Mouse (Mus musculus) liver, adult 2 months (tissue): ENCODE data around the gene Fam102b.

Source experiments
- CTCF ChIP-seq: fragments of 200-500 bp; IDR thresholded peaks from 2 replicates; pipeline ENCODE4 v1.5.1; 2011; ENCODE audit warnings: low read depth, low read length, control low read depth
- POLR2A ChIP-seq: fragments of 200-500 bp; IDR thresholded peaks from 2 replicates; pipeline ENCODE4 v1.6.1; 2011; ENCODE audit warnings: low read length, control low read depth; ENCODE audit not compliant: insufficient read depth; ENCODE audit errors: extremely low read depth

DNA sequence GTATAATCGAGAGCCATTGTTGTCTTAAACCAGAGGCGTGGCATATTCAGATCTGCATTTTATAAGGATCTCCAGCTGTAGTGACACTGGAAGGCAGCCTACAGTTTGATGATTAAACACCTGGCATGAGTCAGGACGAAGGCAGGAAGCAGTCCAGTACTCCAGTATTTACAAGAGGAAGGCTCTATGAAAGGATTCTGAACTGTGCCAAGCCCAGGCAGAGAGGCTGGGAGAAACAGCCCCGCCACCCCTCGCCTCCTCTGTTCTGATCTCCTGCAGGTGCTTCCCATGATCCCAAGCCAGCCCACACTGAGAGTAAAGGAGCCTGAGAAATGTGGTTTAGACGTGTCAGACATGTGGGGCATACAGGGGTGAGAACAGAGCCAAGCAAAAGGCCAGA, 3.4 kb upstream of the Fam102b start:
- TF ChIP-seq POLR2A: no peak
- no peak for TF ChIP-seq CTCF
